In the genomic region with DNA sequence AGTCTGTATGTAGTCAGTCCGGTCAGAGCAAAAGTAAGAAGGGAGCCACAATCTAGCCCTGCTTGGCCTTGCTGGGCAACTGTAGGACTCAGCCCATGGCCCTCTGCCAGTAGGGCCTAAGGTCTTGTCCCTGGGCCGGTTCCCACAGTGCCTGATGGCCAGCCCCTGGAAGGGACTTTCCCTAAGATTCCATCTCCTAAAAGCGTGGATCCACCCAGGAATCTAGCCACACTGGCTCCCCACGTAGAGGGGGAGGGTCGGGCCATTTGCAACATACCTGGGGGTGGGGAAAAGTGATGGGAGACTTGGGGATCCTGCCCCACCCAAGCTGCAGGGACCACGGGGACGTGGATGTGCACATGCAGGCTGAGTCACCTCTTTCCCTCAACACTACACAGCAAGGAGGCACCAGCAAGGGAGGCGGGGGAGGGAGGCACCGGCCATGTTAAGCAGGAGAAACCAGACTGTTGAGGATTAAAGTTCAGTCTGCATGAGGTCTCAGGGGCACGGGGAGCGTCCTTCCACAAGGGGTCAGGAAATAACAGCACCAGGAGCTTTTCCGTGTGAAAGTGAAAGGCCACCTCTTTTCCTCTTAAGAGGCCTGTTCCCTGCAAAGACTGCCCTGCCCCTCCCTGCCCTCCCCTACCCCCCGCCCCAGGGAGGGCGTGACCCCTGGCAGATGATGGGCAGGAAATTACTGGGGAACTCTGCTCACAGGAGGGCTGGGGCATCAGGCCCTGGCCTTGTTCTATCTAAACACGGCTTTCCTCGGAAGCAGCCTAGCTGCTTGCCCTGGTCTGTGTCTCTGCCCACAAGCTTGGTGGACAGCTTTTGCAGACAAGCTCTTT, we compare ENCODE assay signal across 9 mouse cellular contexts. TPM values are rescaled to one million over a fixed set of nuclear protein-coding genes. Genes with fewer than 3 reads are reported as not detected.
DNase-seq lines count a peak whose midpoint lies in the region; ATAC-seq and TF ChIP-seq lines count a peak whose summit lies in the region.
"Had no signal": no experiment of that assay in that cellular context is flagged by ENCODE, and none has a peak within 500 bp of the region (broad histone marks: within the 10 kb centered on the region; RNA-seq: fewer than 3 reads in every experiment).

No protein-coding gene starts in this region.

- peaks cover 50% of the 10 kb centered on the region for H3K79me3 ChIP-seq in C2C12 (ENCODE audit: low read depth)

- no peak for DNase-seq in Patski (ENCODE audit: low read depth, low spot score)
- DNase-seq in gastrocnemius, postnatal 14 days = peak; percentile 64
- DNase-seq in lung, postnatal 36 days = peak; percentile 83
- peak; percentile 79 for DNase-seq in urinary bladder, postnatal 14 days (ENCODE audit: low spot score)
- no peak for DNase-seq in layer of hippocampus, postnatal 14 days (ENCODE audit: low spot score in 2 of 2)
- no peak for DNase-seq in right cerebral cortex, postnatal 10 days (ENCODE audit: low spot score in 2 of 2)

- in situ Hi-C loops in Patski (cut with MboI; ENCODE audit: low pct_unique_long_range_greater_than_20kb) = no loop called here

- peaks cover 45% of the 10 kb centered on the region for H3K4me1 ChIP-seq in kidney, embryonic 15.5 days

- H3K79me2 ChIP-seq in C2C12 (ENCODE audit: control insufficient read depth, insufficient read depth) = peaks cover 67% of the 10 kb centered on the region

- no peak overlapping the region for H3K9ac ChIP-seq in kidney, embryonic 15.5 days

- H3ac ChIP-seq in C2C12 (ENCODE audit: control insufficient read depth, insufficient read length, low read depth) = peak overlapping the region; percentile 65

- H3K4me2 ChIP-seq in kidney, embryonic 15.5 days = peak overlapping the region; percentile 21; the same call in 1 of the 2 replicates

- H3K9me3 ChIP-seq in kidney, embryonic 15.5 days (replicated peaks) = no peaks in the 10 kb centered on the region

- peak overlapping the region; percentile 54 for H3K27ac ChIP-seq in kidney, embryonic 15.5 days

- WGBS in kidney, embryonic 15.5 days = 20% methylated on average over 16 of the region's 16 CpGs

- no peaks in the 10 kb centered on the region for H3K27me3 ChIP-seq in C2C12 (ENCODE audit: control insufficient read depth, insufficient read depth, insufficient read length)
- H3K27me3 ChIP-seq in Patski = no peaks in the 10 kb centered on the region
- peaks cover 11% of the 10 kb centered on the region; the same call in 1 of the 2 replicates for H3K27me3 ChIP-seq in kidney, embryonic 15.5 days

- intact Hi-C loops in gastrocnemius, postnatal 14 days (cut with DNase I; ENCODE audit: low total_unique reads) = no loop called here

- CTCF ChIA-PET in Patski (lab: Charles Lee) = interaction anchor here (1.3 kb wide), 1 partner anchor 8 kb away, joined by 4 read pairs; no protein-coding TSS in a partner anchor

- peak overlapping the region; percentile 3 for H3K4me3 ChIP-seq in C2C12 (ENCODE audit: insufficient read depth, poor library complexity, severe bottlenecking)
- no peak overlapping the region for H3K4me3 ChIP-seq in kidney, embryonic 15.5 days (replicated peaks)
- H3K4me3 ChIP-seq: erythroblast, embryonic 14.5 days had no signal

- peaks cover 56% of the 10 kb centered on the region for H3K36me3 ChIP-seq in C2C12 (ENCODE audit: control insufficient read depth, insufficient read depth)
- H3K36me3 ChIP-seq in kidney, embryonic 15.5 days = peaks cover 7% of the 10 kb centered on the region; the same call in 1 of the 2 replicates

- POLR2A ChIA-PET in Patski (lab: Charles Lee) = interaction anchor here (0.6 kb wide), 1 partner anchor 1191 kb away, joined by 3 read pairs; no protein-coding TSS in a partner anchor

- peak; percentile 61 for ATAC-seq in Patski
- no peak for ATAC-seq in kidney, embryonic 15.5 days (replicated peaks; ENCODE audit: low FRiP score)

- TF ChIP-seq CTCF in C2C12 (IDR thresholded peaks at IDR 0.05; ENCODE audit: control insufficient read depth, insufficient read depth, insufficient read length) (no peak), Patski (IDR thresholded peaks at IDR 0.05) (no peak)

TF ChIP-seq in C2C12, 6 proteins besides CTCF, POLR2A, EP300 and RAD21:
- TF ChIP-seq CEBPB (IDR thresholded peaks at IDR 0.05; ENCODE audit: low read depth) (peak; percentile 35), USF1 (IDR thresholded peaks at IDR 0.05; ENCODE audit: low read depth) (no peak), MYOG (IDR thresholded peaks at IDR 0.05; ENCODE audit: control insufficient read depth, extremely low read depth, insufficient read length) (no peak), FOSL1 (IDR thresholded peaks at IDR 0.05; ENCODE audit: insufficient read depth, low read length, poor library complexity, severe bottlenecking) (no peak), MAX (IDR thresholded peaks at IDR 0.05) (peak; percentile 84), MYOD1 (IDR thresholded peaks at IDR 0.05; ENCODE audit: control insufficient read depth, insufficient read length, low read depth) (no peak)

RNA-seq across cellular contexts. Expression of a gene that starts 5.0 kb away (rescaled TPM):
- 6.7 TPM for polyA plus RNA-seq in C2C12 (2012; fragmentation: generic; extraction: Trizol)
- polyA plus RNA-seq in Patski (2021) = 5.7 TPM
- 1 to 10 TPM; 1.5 to 2.5 TPM for total RNA-seq in gastrocnemius, postnatal 14 days (2021)
- polyA plus RNA-seq in kidney, embryonic 15.5 days (2015; fragmentation: Nextera tagmentation; extraction: Ambion mirVana) = 0.33 and 0.44 TPM in 2 replicates
- total RNA-seq in layer of hippocampus, postnatal 14 days (2021) = 1 to 10 TPM; 1.2 to 1.9 TPM

RNA-seq across cellular contexts. Expression of a gene that starts 37.7 kb away (rescaled TPM):
- polyA plus RNA-seq in C2C12 (2012; fragmentation: generic; extraction: Trizol) (31.3 TPM), Patski (2021) (22.3 TPM)
- total RNA-seq in gastrocnemius, postnatal 14 days (2021) = 10 to 100 TPM in 1 of 2 experiments, 1 to 10 TPM in 1; 8.4 to 10.1 TPM
- 64.1 and 67.8 TPM in 2 replicates for polyA plus RNA-seq in kidney, embryonic 15.5 days (2015; fragmentation: Nextera tagmentation; extraction: Ambion mirVana)
- total RNA-seq in layer of hippocampus, postnatal 14 days (2021) = 100 to 1,000 TPM; 110 to 113 TPM

RNA-seq across cellular contexts. Expression of a gene that starts 56.2 kb away (rescaled TPM):
- polyA plus RNA-seq in C2C12 (2012; fragmentation: generic; extraction: Trizol) (19.1 TPM), Patski (2021) (13.5 TPM)
- total RNA-seq in gastrocnemius, postnatal 14 days (2021) = 1 to 10 TPM; 5.6 to 5.8 TPM
- 29.0 and 31.0 TPM in 2 replicates for polyA plus RNA-seq in kidney, embryonic 15.5 days (2015; fragmentation: Nextera tagmentation; extraction: Ambion mirVana)
- 10 to 100 TPM; 13.7 to 15.1 TPM for total RNA-seq in layer of hippocampus, postnatal 14 days (2021)

RNA-seq across cellular contexts. Expression of a gene that starts 57.2 kb away (rescaled TPM):
- 0.04 TPM for polyA plus RNA-seq in C2C12 (2012; fragmentation: generic; extraction: Trizol)
- 0.14 TPM for polyA plus RNA-seq in Patski (2021)
- total RNA-seq in gastrocnemius, postnatal 14 days (2021) = not detected
- polyA plus RNA-seq in kidney, embryonic 15.5 days (2015; fragmentation: Nextera tagmentation; extraction: Ambion mirVana) = not detected in 2 replicates
- total RNA-seq in layer of hippocampus, postnatal 14 days (2021) = 1 to 10 TPM in 1 of 2 experiments, under 1 TPM in 1; 0.76 to 2.0 TPM
- polyA plus RNA-seq: erythroblast, embryonic 14.5 days had no signal

Comparison
In these comparisons a context has a peak if more than half of its experiments do, and no peak if none do; other contexts are left out.
1. DNase-seq: peak in gastrocnemius, postnatal 14 days (single experiment), lung, postnatal 36 days (single experiment) and urinary bladder, postnatal 14 days (single experiment); none in Patski (single experiment), layer of hippocampus, postnatal 14 days (0 of 2) and right cerebral cortex, postnatal 10 days (0 of 2).